ENCODE assay signal across 21 mouse cellular contexts in the genomic region with DNA sequence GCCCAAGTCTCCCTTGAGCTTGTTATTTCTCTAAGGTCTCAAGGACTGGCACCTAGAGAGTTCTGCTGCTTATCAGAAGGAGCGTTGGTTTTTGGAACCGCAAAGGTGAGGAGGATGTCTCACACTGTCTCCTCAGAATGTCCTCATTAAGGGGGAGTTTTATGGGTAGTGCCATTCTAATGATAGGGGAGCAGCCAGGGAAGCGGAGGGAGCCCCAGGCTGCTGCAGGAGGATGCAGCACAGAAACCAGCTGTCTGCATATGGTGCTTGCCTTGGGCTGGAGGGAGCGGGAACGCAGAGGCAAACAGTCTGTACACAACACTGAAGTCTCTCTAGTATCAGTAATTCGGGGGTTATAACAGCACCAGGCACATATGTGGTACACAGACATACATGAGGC. TPM values are rescaled to one million over a fixed set of nuclear protein-coding genes. Genes with fewer than 3 reads are reported as not detected.
DNase-seq lines count a peak whose midpoint lies in the region; ATAC-seq and TF ChIP-seq lines count a peak whose summit lies in the region.
"Had no signal": no experiment of that assay in that cellular context is flagged by ENCODE, and none has a peak within 500 bp of the region (broad histone marks: within the 10 kb centered on the region; RNA-seq: fewer than 3 reads in every experiment).

No protein-coding gene starts in this region.

- no peak overlapping the region for H3K27ac ChIP-seq in forebrain, embryonic 15.5 days (replicated peaks)
- H3K27ac ChIP-seq in forebrain, postnatal 0 days (ENCODE audit: low read depth, low read length), result no peak overlapping the region
- 0 out of 2 replicates have a peak overlapping the region, but pooled peaks have one; percentile 30 for H3K27ac ChIP-seq in liver, adult 2 months (replicated peaks; ENCODE audit: insufficient read depth, low read depth, low read length)
- peak overlapping the region; percentile 44; the same call in 1 of the 2 replicates for H3K27ac ChIP-seq in hindbrain, embryonic 13.5 days
- H3K27ac ChIP-seq in limb, embryonic 15.5 days, result 0 out of 2 replicates have a peak overlapping the region, but pooled peaks have one; percentile 38
- H3K27ac ChIP-seq: embryonic facial prominence, embryonic 15.5 days; heart, embryonic 10.5 days; liver, embryonic 12.5 days; stomach, postnatal 0 days had no signal

- no peaks in the 10 kb centered on the region for H3K9me3 ChIP-seq in forebrain, embryonic 15.5 days
- H3K9me3 ChIP-seq in forebrain, postnatal 0 days (ENCODE audit: low read length), result no peaks in the 10 kb centered on the region
- no peaks in the 10 kb centered on the region for H3K9me3 ChIP-seq in hindbrain, embryonic 13.5 days
- H3K9me3 ChIP-seq in limb, embryonic 15.5 days, result no peaks in the 10 kb centered on the region
- H3K9me3 ChIP-seq: embryonic facial prominence, embryonic 15.5 days; heart, embryonic 10.5 days; liver, embryonic 12.5 days had no signal

- H3K9ac ChIP-seq in forebrain, embryonic 15.5 days (replicated peaks), result no peak overlapping the region
- H3K9ac ChIP-seq in forebrain, postnatal 0 days, result no peak overlapping the region
- no peak overlapping the region for H3K9ac ChIP-seq in liver, adult 2 months (ENCODE audit: low read depth, low read length)
- no peak overlapping the region for H3K9ac ChIP-seq in hindbrain, embryonic 13.5 days
- no peak overlapping the region for H3K9ac ChIP-seq in limb, embryonic 15.5 days
- H3K9ac ChIP-seq: embryonic facial prominence, embryonic 15.5 days; liver, embryonic 12.5 days; lung, embryonic 14.5 days had no signal

- 0 out of 2 replicates have a peak, but pooled peaks have one; percentile 24 for ATAC-seq in forebrain, embryonic 15.5 days (replicated peaks)
- ATAC-seq in forebrain, postnatal 0 days, result no peak
- ATAC-seq in hindbrain, embryonic 13.5 days (ENCODE audit: low FRiP score), result peak; percentile 19; the same call in 1 of the 2 replicates
- ATAC-seq in limb, embryonic 15.5 days (ENCODE audit: insufficient number of reproducible peaks, low FRiP score, low TSS enrichment, low read depth), result no peak
- ATAC-seq: liver, embryonic 12.5 days had no signal

- H3K27me3 ChIP-seq in forebrain, embryonic 15.5 days, result no peaks in the 10 kb centered on the region
- no peaks in the 10 kb centered on the region for H3K27me3 ChIP-seq in forebrain, postnatal 0 days (ENCODE audit: insufficient read depth, low read length)
- no peaks in the 10 kb centered on the region for H3K27me3 ChIP-seq in liver, adult 2 months (ENCODE audit: control insufficient read depth, insufficient read depth, low read length)
- H3K27me3 ChIP-seq in hindbrain, embryonic 13.5 days, result no peaks in the 10 kb centered on the region
- H3K27me3 ChIP-seq in limb, embryonic 15.5 days, result no peaks in the 10 kb centered on the region
- H3K27me3 ChIP-seq: CH12.LX; embryonic facial prominence, embryonic 15.5 days had no signal

- H3K4me2 ChIP-seq in forebrain, embryonic 15.5 days (replicated peaks), result no peak overlapping the region
- H3K4me2 ChIP-seq in forebrain, postnatal 0 days (ENCODE audit: low read depth), result no peak overlapping the region
- H3K4me2 ChIP-seq in hindbrain, embryonic 13.5 days, result no peak overlapping the region
- H3K4me2 ChIP-seq in limb, embryonic 15.5 days, result no peak overlapping the region
- H3K4me2 ChIP-seq: embryonic facial prominence, embryonic 15.5 days; liver, embryonic 12.5 days; lung, embryonic 14.5 days had no signal

- H3K4me3 ChIP-seq in forebrain, embryonic 15.5 days, result no peak overlapping the region
- no peak overlapping the region for H3K4me3 ChIP-seq in forebrain, postnatal 0 days (ENCODE audit: low read depth, low read length)
- H3K4me3 ChIP-seq in liver, adult 2 months (ENCODE audit: insufficient read depth, low read depth, low read length), result no peak overlapping the region
- no peak overlapping the region for H3K4me3 ChIP-seq in hindbrain, embryonic 13.5 days
- no peak overlapping the region for H3K4me3 ChIP-seq in limb, embryonic 15.5 days
- H3K4me3 ChIP-seq: embryonic facial prominence, embryonic 15.5 days; heart, embryonic 10.5 days; liver, embryonic 12.5 days had no signal

- TF ChIP-seq CTCF in forebrain, postnatal 0 days (IDR thresholded peaks at IDR 0.05; ENCODE audit: low read depth), result no peak
- TF ChIP-seq CTCF in liver, adult 2 months (IDR thresholded peaks at IDR 0.05; ENCODE audit: low read depth, low read length), result no peak

- DNase-seq in forebrain, postnatal 0 days, result no peak
- no peak for DNase-seq in liver, adult 2 months (ENCODE audit: extremely low read depth, low read depth, low spot score)
- DNase-seq in liver, result no peak
- no peak for DNase-seq in embryo, embryonic 10 days (ENCODE audit: low spot score)
- DNase-seq in left cerebral cortex, postnatal 25 days (ENCODE audit: low spot score in 2 of 2), result no peak
- DNase-seq: adrenal gland, postnatal 25 days; cerebellum, adult 18-20 months; cerebellum, postnatal 25 days; gastrocnemius, postnatal 36 days; kidney, adult 9 months; lung, embryonic 14.5 days; right cerebral cortex, postnatal 4 days had no signal

- peaks cover 18% of the 10 kb centered on the region for H3K4me1 ChIP-seq in forebrain, embryonic 15.5 days
- peaks cover 4% of the 10 kb centered on the region; the same call in 1 of the 2 replicates for H3K4me1 ChIP-seq in forebrain, postnatal 0 days (ENCODE audit: insufficient read depth)
- peaks cover 13% of the 10 kb centered on the region for H3K4me1 ChIP-seq in liver, adult 2 months (ENCODE audit: control insufficient read depth, insufficient read depth, low read length)
- H3K4me1 ChIP-seq in hindbrain, embryonic 13.5 days (replicated peaks), result peaks cover 18% of the 10 kb centered on the region
- H3K4me1 ChIP-seq in limb, embryonic 15.5 days, result peaks cover 21% of the 10 kb centered on the region

- intact Hi-C loops in left cerebral cortex, postnatal 25 days (cut with DNase I), result no loop called here

- no peaks in the 10 kb centered on the region for H3K36me3 ChIP-seq in forebrain, embryonic 15.5 days
- H3K36me3 ChIP-seq in forebrain, postnatal 0 days (ENCODE audit: insufficient read depth), result no peaks in the 10 kb centered on the region
- no peaks in the 10 kb centered on the region for H3K36me3 ChIP-seq in liver, adult 2 months (ENCODE audit: control insufficient read depth, insufficient read depth, low read length)
- no peaks in the 10 kb centered on the region for H3K36me3 ChIP-seq in hindbrain, embryonic 13.5 days
- no peaks in the 10 kb centered on the region for H3K36me3 ChIP-seq in limb, embryonic 15.5 days
- H3K36me3 ChIP-seq: embryonic facial prominence, embryonic 15.5 days; heart, embryonic 10.5 days; liver, embryonic 12.5 days had no signal

- H3K79me2 ChIP-seq in liver, adult 2 months (ENCODE audit: control insufficient read depth, insufficient read depth, low read length), result no peaks in the 10 kb centered on the region

- no peak for TF ChIP-seq POLR2A in liver, adult 2 months (IDR thresholded peaks at IDR 0.05; ENCODE audit: extremely low read depth, insufficient read depth, low read length)

- WGBS in forebrain, embryonic 15.5 days, result 78% methylated on average over 6 of the region's 6 CpGs
- 63% methylated on average over 6 of the region's 6 CpGs for WGBS in forebrain, postnatal 0 days
- 93% methylated on average over 6 of the region's 6 CpGs for WGBS in liver, adult 2 months
- WGBS in hindbrain, embryonic 13.5 days, result 72% methylated on average over 6 of the region's 6 CpGs
- WGBS in limb, embryonic 15.5 days, result 63% methylated on average over 6 of the region's 6 CpGs

RNA-seq across cellular contexts. Expression of a gene that starts 22.2 kb away (rescaled TPM):
- polyA plus RNA-seq in forebrain, embryonic 15.5 days (2015; fragmentation: Nextera tagmentation; extraction: Ambion mirVana), result 0.20 TPM in 1 of 2 replicates, not detected in the other
- 0.38 and 0.86 TPM in 2 replicates for total RNA-seq in forebrain, postnatal 0 days (2014; rRNA removed)
- polyA plus RNA-seq in forebrain, postnatal 0 days (2015; fragmentation: Nextera tagmentation; extraction: Ambion mirVana), result 0.28 and 0.55 TPM in 2 replicates
- total RNA-seq in liver, adult 2 months (2014; rRNA removed), result 1.5 and 2.8 TPM in 2 replicates
- polyA plus RNA-seq in liver, adult 2 months (2012; rRNA removed), result 6.7 and 13.2 TPM in 2 replicates
- 0.21 and 0.30 TPM in 2 replicates for polyA plus RNA-seq in hindbrain, embryonic 13.5 days (2015; fragmentation: Nextera tagmentation; extraction: Ambion mirVana)
- polyA plus RNA-seq in limb, embryonic 15.5 days (2015; fragmentation: Nextera tagmentation; extraction: Ambion mirVana), result 1.1 TPM in 2 replicates
- total RNA-seq in left cerebral cortex, postnatal 25 days (2021), result not detected
- polyA plus RNA-seq: lung, embryonic 14.5 days had no signal

RNA-seq across cellular contexts. Expression of a gene that starts 39.3 kb away (rescaled TPM):
- polyA plus RNA-seq in forebrain, embryonic 15.5 days (2015; fragmentation: Nextera tagmentation; extraction: Ambion mirVana), result 3.5 and 4.0 TPM in 2 replicates
- total RNA-seq in forebrain, postnatal 0 days (2014; rRNA removed), result 3.0 and 3.5 TPM in 2 replicates
- 8.0 and 9.4 TPM in 2 replicates for polyA plus RNA-seq in forebrain, postnatal 0 days (2015; fragmentation: Nextera tagmentation; extraction: Ambion mirVana)
- total RNA-seq in liver, adult 2 months (2014; rRNA removed), result 8.5 and 8.6 TPM in 2 replicates
- polyA plus RNA-seq in liver, adult 2 months (2012; rRNA removed), result 1.7 and 1.8 TPM in 2 replicates
- polyA plus RNA-seq in hindbrain, embryonic 13.5 days (2015; fragmentation: Nextera tagmentation; extraction: Ambion mirVana), result 7.6 and 9.5 TPM in 2 replicates
- 7.3 and 13.3 TPM in 2 replicates for polyA plus RNA-seq in limb, embryonic 15.5 days (2015; fragmentation: Nextera tagmentation; extraction: Ambion mirVana)
- total RNA-seq in left cerebral cortex, postnatal 25 days (2021), result 1 to 10 TPM; 6.2 to 6.9 TPM

RNA-seq across cellular contexts. Expression of a gene that starts 43.0 kb away (rescaled TPM):
- polyA plus RNA-seq in forebrain, embryonic 15.5 days (2015; fragmentation: Nextera tagmentation; extraction: Ambion mirVana), result not detected in 2 replicates
- not detected in 2 replicates for total RNA-seq in forebrain, postnatal 0 days (2014; rRNA removed)
- not detected in 2 replicates for polyA plus RNA-seq in forebrain, postnatal 0 days (2015; fragmentation: Nextera tagmentation; extraction: Ambion mirVana)
- total RNA-seq in liver, adult 2 months (2014; rRNA removed), result 5.3 and 11.9 TPM in 2 replicates
- polyA plus RNA-seq in liver, adult 2 months (2012; rRNA removed), result 28.2 and 28.8 TPM in 2 replicates
- not detected in 2 replicates for polyA plus RNA-seq in hindbrain, embryonic 13.5 days (2015; fragmentation: Nextera tagmentation; extraction: Ambion mirVana)
- 0.31 and 0.55 TPM in 2 replicates for polyA plus RNA-seq in limb, embryonic 15.5 days (2015; fragmentation: Nextera tagmentation; extraction: Ambion mirVana)
- total RNA-seq in left cerebral cortex, postnatal 25 days (2021), result not detected
- total RNA-seq: CH12.LX; left cerebral cortex, adult 18-20 months had no signal
- polyA plus RNA-seq: heart, embryonic 10.5 days; liver, embryonic 12.5 days; lung, embryonic 14.5 days had no signal

Comparison
In these comparisons a context has a peak if more than half of its experiments do, and no peak if none do; other contexts are left out.
1. ATAC-seq: peak in forebrain, embryonic 15.5 days (single experiment) and hindbrain, embryonic 13.5 days (single experiment); none in forebrain, postnatal 0 days (single experiment) and limb, embryonic 15.5 days (single experiment).
2. H3K27ac ChIP-seq: peak in liver, adult 2 months (single experiment), hindbrain, embryonic 13.5 days (single experiment) and limb, embryonic 15.5 days (single experiment); none in forebrain, embryonic 15.5 days (single experiment) and forebrain, postnatal 0 days (single experiment).
3. RNA of a gene that starts 43.0 kb away (polyA plus RNA-seq): 28.2 to 28.8 TPM in liver, adult 2 months; 0.31 to 0.55 TPM in limb, embryonic 15.5 days, not detected in forebrain, embryonic 15.5 days, not detected in forebrain, postnatal 0 days and not detected in hindbrain, embryonic 13.5 days; every median in the first group is over 10 times any median in the second.